Mouse (Mus musculus): ENCODE measurements around the gene Bach2.
A peak's percentile ranks its signal among the peaks of the same experiment; 100 is the strongest.

Bach2 gene

GRCm38 (mm10) chr4:32538088-32538487, 299.5 kb downstream of the Bach2 start:
- DNase-seq, result peak; percentile 58

- DNase-seq, result no peak
Measured at GRCm38 (mm10) chr4:32538488-32538887, 299.9 kb downstream of the Bach2 start.

- DNase-seq, result no peak
Measured at GRCm38 (mm10) chr4:32538987-32539386, 300.4 kb downstream of the Bach2 start.

GRCm38 (mm10) chr4:32544821-32545545, 306.4 kb downstream of the Bach2 start:
- no peak for DNase-seq

GRCm38 (mm10) chr4:32545548-32545947, 306.9 kb downstream of the Bach2 start:
- no peak for DNase-seq

- DNase-seq, result no peak
Measured at GRCm38 (mm10) chr4:32549150-32549549, 310.5 kb downstream of the Bach2 start.

- peak; percentile 40 for DNase-seq
Measured at GRCm38 (mm10) chr4:32551337-32551736, 312.7 kb downstream of the Bach2 start.

- DNase-seq, result no peak
Measured at GRCm38 (mm10) chr4:32555506-32555905, 316.9 kb downstream of the Bach2 start.

- peak; percentile 90 for DNase-seq
Measured at GRCm38 (mm10) chr4:32560246-32560645, 321.6 kb downstream of the Bach2 start.

- peak; percentile 61 for DNase-seq
Measured at GRCm38 (mm10) chr4:32560724-32561554, 322.3 kb downstream of the Bach2 start.

GRCm38 (mm10) chr4:32561555-32562095, 323.0 kb downstream of the Bach2 start:
- peak; percentile 60 for DNase-seq

- DNase-seq, result peak; percentile 10
Measured at GRCm38 (mm10) chr4:32562319-32563115, 323.9 kb downstream of the Bach2 start.

GRCm38 (mm10) chr4:32564416-32564815, 325.8 kb downstream of the Bach2 start:
- DNase-seq, result no peak

GRCm38 (mm10) chr4:32564918-32565317, 326.3 kb downstream of the Bach2 start:
- DNase-seq, result peak; percentile 18

- DNase-seq, result no peak
Measured at GRCm38 (mm10) chr4:32569054-32569453, 330.4 kb downstream of the Bach2 start.

- no peak for DNase-seq
Measured at GRCm38 (mm10) chr4:32569995-32570938, 331.7 kb downstream of the Bach2 start.

GRCm38 (mm10) chr4:32570939-32571317, 332.3 kb downstream of the Bach2 start:
- DNase-seq, result no peak

GRCm38 (mm10) chr4:32571441-32571840, 332.8 kb downstream of the Bach2 start:
- DNase-seq, result no peak

GRCm38 (mm10) chr4:32572118-32572517, 333.5 kb downstream of the Bach2 start:
- peak; percentile 55 for DNase-seq

GRCm38 (mm10) chr4:32573586-32573985, 335.0 kb downstream of the Bach2 start:
- DNase-seq, result no peak

GRCm38 (mm10) chr4:32574604-32575003, 336.0 kb downstream of the Bach2 start:
- DNase-seq, result peak; percentile 13

GRCm38 (mm10) chr4:32575165-32575564, 336.6 kb downstream of the Bach2 start:
- peak; percentile 24 for DNase-seq
